Mouse (Mus musculus): ENCODE data around the gene Hyal3.

Gene Hyal3

DNA sequence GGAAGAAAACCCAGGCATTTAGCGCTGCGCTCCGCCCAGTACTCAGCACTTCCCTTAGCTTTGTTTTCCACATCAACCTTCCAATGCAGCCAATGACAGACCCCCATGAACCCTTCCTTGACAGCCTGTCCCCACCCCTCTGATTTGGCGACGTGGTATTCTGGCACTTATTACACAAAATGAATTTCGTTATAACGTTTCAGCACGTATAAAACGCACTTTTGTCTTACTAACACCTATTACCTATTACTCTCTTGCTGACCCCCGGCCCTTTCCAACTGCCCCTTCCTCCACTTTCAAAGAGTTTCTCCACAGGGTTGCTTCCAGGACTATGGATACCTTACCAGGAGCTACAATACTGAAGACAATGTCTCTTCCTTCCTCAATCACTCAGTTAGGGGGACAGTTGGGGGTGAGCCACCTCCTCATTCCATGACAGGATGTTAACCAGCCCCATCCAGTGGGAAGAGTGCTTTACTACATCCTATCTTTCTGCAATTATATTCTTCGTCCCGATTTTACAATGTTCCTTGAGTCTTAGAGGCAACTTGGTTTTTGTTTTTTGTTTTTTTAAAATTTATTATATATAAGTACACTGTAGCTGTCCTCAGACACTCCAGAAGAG is 32.4 kb downstream of the Hyal3 start:
- no peak for DNase-seq (ENCODE audit: extremely low read depth, low read depth, low spot score)

DNA sequence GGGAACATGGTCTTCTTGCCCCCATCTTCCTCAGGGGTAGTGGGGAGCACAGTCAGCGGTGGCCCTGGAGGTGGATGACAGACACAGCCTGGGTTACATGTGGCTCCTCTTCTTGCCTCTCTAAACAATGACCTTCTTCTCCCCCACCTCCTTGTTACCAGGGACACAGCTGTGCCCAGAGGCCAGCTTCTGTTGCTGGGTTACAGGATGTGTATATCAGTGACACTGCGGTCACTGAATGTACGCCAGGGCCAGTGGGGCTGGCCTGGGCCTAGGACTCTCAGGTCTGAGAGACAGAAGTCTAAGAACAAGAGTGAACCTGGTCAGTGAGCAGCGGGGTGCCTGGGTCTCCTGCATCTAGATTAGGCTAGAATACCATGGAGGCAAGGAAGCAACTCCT is 34.4 kb downstream of the Hyal3 start:
- no peak for DNase-seq (ENCODE audit: extremely low read depth, low read depth, low spot score)

DNA sequence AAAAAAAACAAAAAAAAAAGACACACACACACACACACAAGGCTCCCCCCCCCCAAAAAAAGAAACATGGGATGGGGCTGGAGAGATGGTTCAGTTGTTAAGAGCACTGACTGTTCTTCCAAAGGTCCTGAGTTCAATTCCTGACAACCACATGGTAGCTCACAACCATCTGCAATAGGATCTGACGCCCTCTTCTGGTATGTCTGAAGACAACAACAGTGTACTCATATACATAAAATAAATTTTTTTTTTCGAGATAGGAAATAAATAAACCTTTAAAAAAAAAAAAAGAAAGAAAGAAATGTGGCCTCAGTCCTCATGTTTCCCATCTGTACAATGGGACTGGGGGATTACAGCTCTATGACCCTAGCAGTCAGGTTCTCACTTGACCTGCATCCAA is 36.8 kb downstream of the Hyal3 start:
- no peak for DNase-seq (ENCODE audit: extremely low read depth, low read depth, low spot score)

DNA sequence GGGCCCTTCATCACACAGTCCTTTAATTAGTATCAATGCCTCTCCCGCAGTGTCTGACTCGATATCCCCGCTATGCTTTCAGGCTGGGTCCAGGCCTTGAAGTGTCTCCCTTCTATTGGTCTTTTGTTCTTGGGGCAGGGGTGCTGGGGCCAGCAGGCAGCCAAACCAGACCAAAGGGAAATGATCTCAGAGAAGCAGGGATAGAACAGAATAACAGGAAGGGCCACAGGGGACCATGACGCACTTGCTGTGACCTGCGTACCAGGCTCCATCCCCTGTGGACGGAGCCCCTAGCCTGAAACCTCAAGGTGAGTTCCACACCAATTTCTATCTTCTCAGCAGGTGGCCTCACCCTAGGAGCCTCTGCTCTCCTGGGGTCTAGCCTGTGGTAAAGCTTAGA is 37.5 kb downstream of the Hyal3 start:
- no peak for DNase-seq (ENCODE audit: extremely low read depth, low read depth, low spot score)

DNA sequence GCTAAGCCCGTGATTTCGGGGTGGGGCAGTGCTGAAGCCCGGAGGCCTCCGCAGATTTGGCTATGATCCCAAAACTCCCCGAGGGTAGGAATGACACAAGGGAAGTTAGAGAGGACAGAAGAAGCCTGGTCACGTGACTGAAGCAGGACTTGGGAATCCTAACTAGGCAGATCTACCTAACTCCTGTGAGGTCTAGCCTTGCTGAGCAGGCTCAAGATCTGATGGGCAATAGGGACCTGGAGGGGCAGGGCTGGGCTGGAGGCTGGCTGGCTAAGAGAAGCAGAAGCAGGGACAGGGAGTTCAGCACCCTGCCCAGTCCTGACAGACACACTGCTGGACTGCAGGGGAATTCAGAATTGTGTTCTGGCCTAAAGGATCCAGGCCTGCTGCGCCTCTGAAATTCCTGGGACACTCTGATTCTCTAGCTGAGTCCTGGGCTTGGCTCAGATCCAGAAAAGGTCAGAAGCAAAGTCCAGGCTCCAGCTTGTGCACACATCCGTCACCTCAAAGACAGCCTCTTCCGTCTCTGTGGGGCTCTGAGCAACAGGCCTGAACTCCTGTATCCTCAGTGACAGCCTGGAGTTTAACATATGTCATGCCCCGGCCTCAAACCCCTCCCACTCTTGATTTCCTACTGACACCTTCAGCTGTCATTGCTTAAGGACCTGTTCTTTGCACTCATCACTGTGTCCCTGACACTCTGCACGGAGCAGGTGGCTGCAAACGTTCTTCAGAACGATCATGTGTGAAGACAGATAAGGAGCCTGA is 38.3 kb downstream of the Hyal3 start:
- no peak for DNase-seq (ENCODE audit: extremely low read depth, low read depth, low spot score)

DNA sequence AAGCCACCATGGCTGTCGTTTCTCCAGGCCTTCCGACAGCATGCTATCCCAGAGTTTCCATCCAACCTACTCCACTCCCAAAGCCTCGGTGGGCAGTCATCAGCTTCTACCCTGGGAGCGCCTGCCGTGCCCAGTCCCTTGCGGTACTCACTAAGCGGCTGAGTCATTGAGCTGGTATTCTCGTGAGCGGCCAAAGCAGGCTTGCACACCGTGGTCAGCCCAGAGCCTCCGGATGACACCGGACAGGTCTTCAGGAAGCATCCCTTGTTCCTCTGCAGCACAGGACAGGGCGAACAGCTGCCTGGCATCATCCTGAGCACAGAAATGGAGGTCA is 38.9 kb downstream of the Hyal3 start:
- DNase-seq (ENCODE audit: extremely low read depth, low read depth, low spot score) = no peak

DNA sequence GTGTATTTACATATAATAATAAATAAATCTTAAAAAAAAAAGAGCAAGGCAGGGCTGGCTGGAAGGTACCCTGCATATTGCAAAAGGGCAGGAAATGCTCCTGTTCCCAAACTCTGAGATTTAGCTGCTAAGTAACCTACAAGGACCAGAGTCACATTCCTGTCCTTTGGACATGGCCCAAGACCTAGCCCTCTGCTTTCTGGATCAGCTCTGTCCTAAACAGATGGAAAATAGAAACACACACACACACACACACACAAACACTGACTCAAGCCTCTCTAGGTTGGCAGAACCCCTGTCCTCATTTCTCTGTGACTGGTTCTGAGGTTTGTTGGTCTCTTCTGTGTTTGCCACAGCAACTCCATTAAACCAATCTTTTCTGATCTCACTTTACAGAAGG is 40.3 kb downstream of the Hyal3 start:
- no peak for DNase-seq (ENCODE audit: extremely low read depth, low read depth, low spot score)

DNA sequence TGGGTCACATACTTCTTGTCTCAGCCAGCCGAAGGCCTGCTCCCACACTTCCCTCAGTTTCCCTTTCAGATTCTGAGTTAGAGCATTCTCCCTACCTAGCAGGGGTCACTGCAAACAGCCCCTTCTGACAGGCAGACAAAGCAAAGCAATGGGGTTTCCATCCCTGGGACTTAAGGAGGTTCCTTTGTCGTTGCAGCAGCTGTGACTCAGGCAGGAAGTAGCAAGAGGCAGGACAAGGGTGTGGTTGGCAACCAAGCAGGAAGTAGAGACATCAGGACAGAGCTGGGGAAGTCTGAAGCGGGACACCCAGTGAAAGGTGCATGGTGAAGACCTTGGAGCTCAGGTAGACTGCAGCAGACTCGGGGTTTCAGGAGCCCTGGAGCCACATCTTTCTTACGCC is 43.9 kb downstream of the Hyal3 start:
- no peak for DNase-seq (ENCODE audit: extremely low read depth, low read depth, low spot score)

DNA sequence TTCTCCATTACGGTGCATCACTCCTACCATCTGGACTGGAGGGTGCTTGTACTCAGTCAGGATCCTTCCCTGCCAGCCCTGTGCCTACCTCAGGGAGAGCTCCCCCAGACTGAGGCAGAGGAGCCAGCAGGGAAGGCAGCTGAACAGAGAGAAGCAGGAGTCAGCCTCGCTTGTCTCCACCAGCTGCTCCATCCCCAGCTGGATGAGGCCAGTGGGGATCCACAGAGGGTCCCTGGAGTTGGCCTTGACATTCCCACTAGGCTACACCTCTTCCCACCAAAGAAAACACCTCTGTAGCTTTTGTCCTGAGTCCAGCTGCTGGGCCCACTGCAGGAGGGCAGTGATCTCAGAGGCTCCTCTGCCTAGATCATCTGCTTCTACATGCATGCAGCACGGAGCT is 44.3 kb downstream of the Hyal3 start:
- no peak for DNase-seq (ENCODE audit: extremely low read depth, low read depth, low spot score)

DNA sequence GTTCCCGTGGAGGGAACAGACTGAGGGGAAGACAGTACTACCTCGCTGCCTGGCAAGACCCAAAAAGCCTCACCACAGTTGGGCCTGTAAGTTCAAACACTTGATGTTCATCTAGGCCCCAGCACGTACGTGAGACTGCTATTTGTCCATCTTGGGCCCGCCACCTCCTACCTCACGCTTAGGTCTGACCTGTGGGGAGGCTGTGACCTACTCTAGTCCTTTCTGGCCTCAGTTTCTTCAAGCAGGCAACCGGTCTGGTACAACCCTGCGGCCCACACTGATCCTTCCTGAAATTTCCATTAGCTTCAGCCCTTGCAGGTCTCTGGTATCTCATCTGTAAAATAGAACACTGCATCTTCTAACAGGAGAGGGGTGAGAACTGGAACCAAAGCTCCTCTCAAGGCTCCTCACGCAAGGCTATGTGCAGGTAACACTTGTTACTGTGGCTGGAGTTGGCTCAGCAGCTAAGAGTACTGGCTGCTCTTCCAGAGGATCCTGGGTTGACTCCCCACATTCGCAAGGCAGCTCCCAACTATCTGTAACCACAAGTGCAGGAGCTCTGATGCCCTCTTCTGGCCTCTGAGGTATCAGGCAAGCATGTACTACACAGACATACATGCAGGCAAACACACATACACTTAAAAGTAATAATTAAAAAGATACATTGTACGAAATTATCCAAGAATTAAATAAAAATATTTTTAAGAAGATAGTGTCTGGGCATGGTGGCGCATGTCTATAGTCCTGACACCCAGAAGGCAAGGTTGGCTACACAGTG is 44.9 kb downstream of the Hyal3 start:
- DNase-seq (ENCODE audit: extremely low read depth, low read depth, low spot score) = no peak

DNA sequence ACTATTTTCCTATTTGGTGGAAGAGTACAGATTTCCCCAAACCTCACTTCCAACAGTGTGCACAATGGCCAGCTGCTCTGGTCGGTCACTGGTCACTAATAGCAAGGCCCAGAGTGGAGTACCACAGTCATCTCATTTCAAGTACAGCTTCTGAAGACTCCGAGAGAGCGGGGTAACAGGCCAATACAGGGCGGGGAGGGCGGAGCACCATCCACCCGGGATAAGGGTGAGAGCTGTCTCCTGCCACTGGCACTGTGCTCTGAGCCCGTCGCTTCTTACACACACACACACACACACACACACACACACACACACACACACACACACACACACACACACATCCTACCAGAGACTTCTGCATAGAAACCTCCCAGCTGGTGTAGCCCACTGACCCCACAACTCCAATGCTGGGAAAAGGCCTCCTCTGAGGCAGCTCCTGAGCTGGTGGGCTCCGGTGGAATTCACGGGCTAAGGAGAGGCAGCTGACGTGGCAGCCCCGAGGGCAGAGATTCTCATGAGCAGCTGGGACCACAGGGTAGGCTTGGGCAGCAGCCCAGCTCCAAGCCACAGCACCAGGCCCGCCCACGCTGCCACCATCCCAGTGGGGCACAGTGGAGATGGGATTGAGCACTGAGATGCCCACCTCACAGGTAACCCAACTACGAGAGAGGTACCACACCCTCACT is 45.7 kb downstream of the Hyal3 start:
- DNase-seq (ENCODE audit: extremely low read depth, low read depth, low spot score) = no peak

DNA sequence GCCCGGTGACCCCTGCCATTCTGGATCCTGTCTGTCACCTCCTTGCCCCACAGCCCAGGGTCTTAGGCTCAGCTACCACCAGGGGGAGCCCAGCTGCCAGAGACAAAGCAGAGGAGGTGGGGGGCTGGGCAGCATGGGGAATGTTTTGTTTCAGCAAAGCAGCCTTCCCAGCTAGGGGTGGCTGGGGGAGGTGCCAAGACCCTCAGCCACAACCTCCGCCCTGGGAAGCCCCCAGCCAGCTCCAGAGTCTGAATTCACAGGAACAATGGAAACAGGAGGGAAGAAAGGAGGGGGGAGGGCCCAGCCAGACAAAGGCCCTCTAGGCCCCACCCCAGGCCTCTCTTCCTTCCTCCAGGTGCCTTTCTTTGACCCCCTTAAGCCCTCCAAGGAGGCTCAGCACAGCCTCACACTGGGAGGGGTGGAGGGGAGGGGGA is 46.2 kb downstream of the Hyal3 start:
- no peak for DNase-seq (ENCODE audit: extremely low read depth, low read depth, low spot score)

DNA sequence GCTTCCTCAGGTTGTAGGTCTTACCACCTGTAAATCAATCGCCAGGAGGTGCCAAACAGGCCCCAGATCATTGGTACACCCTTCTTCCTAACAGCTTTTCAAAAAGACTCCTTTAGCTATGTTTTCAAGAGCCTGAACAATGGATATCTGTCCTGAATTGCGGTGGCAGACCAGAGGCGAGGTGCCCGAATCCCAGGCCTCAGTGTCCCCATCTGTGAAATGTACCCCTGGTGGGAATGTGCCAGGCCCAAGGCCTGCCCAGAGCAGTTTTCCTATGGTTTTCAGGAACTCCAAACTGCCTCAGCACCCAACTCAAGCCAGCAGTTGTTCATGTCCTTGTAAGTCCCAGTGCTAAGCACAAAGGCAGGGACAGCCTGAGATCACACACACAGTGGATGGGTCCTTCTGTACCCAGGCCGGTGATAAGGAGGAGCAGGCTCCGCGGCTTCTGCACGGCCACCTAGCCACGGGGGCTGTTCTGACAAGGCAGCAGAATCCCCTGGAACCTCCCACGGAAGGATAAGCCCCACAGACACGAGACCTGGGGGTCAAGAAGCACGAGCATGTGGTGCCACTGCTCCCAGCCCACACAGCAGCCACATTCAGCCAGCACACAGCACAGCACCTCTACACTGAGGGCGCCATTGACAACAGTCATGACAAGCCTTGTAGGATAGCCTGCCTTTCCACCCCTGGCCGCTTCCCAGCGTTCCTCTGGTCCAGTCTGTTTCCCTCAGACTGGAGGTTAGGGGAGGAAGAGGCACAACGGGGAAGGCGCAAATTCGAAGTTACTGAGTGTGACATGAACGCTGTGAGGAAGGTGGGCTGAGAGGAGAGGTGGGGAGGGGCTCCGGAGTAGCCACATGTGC is 47.0 kb downstream of the Hyal3 start:
- DNase-seq (ENCODE audit: extremely low read depth, low read depth, low spot score) = no peak

DNA sequence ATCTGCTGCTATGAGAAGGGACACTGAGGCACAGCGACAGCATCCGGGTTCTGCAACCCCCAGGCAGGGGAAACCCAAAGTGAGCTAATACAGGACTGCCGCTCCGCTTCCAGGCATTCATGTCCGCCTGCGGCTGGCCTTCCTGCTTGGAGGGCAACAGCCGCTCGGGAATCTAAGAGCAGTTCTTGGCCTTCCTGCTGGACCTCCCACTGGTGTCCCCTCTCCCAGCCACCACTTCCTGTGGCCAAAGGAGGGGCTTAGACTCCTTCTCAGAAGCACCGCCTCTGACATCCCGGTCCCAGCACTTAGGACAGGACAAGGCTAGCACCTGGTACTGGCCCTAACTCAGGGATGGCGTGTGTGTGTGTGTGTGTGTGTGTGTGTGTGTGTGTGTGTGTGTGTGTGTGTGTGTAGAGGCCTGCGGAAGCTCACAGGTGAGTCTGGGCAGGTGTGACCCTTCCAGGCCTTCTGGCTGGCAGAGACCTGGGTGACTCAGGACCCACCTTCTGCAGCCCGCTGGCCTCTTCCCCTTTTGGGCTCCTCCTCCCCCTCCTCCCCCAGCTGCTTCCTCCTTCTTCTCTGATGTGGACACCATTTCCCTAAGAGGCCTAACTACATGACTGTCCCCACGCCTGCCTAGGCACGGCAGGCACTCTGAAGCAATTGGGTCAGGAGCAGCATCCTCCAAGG is 48.2 kb downstream of the Hyal3 start:
- no peak for DNase-seq (ENCODE audit: extremely low read depth, low read depth, low spot score)

DNA sequence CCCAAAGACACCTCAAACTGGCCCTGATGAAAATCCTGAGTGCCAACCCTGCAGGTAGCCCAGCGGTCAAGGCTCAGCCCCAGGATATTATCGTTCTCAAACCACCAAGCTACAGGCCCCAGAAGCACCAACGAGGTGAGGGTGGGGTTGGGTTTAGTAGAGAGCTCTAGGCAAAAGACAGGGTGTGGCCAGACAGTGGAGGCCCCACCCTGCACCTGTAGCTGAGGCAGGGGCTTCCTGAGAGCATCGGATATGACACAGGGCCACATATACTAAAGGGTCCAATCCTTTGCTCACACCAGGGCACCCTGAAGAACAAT is 48.8 kb downstream of the Hyal3 start:
- no peak for DNase-seq (ENCODE audit: extremely low read depth, low read depth, low spot score)

DNA sequence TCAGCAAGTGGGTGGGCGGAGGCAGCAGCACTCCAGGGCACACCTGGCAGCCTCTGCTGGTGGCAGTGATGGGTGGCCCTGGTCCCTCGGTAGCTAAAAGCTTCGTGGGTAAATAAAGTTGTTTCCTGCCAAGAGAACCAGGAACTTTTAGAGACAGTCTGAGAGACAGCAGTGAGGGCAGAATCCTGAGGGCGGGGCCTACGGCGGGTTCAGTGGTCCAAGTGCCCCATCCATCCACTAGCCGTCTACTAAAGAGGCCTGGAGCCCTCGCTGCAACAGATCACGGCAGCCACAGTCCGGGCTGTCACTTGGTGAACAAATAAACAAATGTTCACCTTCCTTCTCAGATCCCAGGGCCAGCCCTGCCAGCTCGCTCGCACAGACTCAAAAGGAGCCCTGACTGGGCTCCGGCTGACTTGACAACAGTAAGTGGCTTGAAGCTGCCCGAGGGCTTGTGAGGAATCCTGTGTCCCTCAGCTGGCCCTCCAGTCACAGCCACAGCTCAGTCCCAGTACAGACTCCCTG is 49.3 kb downstream of the Hyal3 start:
- no peak for DNase-seq (ENCODE audit: extremely low read depth, low read depth, low spot score)

DNA sequence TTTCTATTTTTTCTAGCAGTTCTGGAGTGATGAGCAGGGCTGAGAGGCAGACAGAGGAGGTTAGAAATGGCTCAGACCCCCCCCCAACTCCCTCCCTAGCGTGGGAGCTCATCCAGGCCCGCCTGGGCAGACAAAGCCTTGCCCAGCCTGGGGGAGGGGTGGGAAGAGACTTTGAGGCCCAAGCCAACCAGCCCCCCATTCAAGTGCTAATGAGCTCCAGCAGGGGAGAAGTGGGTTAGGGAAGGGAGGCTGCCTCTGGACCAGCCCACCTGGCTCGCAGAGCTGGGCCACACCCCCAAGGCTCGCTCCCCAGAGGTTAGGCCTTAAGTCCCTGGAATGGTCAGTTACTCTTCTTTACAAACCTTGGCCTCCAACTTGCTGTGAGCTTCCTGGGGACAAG is 50.0 kb downstream of the Hyal3 start:
- DNase-seq (ENCODE audit: extremely low read depth, low read depth, low spot score) = no peak

DNA sequence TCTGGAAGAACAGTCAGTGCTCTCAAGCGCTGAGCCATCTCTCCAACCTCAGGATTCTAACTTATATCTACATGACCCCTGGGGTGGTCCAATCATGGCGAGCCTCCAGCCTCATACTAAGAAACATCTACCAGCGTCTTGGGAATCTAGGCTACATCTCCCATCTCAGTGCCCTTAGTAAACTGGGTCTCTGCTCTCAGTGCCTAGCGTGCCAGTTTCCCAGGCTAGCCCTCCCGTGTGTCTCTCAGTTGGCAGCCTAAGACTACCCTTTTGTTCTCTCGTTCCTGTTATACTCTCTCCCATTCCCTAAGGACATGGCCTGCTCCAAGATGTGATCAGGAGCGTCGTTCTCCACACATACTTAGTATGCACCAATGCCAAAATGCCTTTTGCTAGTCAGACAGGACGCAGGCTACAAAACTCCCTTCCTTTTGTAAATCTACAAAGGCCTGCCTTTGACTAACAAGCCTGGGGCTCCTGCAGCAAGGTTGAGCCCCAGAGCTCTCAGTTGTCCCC is 50.8 kb downstream of the Hyal3 start:
- DNase-seq (ENCODE audit: extremely low read depth, low read depth, low spot score) = no peak

DNA sequence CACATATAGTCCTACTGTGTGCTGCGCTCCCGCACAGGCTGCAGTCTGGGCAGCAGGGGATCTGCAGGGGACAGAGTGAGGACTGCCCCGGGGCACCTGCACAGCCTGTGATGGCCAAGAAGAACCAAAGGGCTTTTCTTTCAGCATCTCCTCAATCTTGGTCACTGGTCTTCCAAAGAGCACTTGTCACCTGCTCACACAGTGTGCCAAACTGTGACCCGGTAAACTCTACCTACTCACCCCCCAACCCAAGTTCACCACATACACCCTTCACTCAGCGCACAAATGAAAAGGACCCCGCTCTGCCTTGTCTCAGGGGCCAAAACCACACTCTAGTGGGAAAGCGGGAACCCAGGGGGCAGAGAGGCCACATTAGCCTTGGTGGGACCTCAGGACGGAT is 51.2 kb downstream of the Hyal3 start:
- no peak for DNase-seq (ENCODE audit: extremely low read depth, low read depth, low spot score)

DNA sequence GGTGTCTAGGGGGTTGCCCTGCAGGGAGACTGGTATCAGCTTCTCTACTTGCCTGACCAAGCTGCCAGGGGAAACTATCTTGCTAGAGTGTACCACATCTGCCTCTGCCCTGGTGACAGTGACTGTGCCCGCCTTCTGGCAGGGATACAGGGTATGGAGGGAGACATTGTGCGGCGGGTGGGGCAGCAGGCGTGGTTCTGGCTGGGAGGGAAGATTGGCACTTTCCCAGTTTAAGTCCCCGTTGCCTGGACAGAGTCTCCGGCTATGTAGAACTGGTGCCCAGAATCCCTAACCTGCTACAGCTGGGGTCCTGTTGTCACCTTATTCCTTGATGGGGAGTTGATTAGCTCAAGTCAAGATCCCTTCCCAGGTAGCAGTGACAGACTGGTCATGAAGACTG is 51.9 kb downstream of the Hyal3 start:
- no peak for DNase-seq (ENCODE audit: extremely low read depth, low read depth, low spot score)

Data from fat pad, adult 2 months (tissue).